Mouse (Mus musculus) adrenal gland (tissue): Measurements from ENCODE around the gene Ccdc71.

Source experiments
- intact Hi-C: fragments of 180-260 bp; cut with DNase I; formaldehyde crosslinking; loops from one replicate; pipeline ENCODE4 v1.15.1; 2025

The Ccdc71 gene

DNA sequence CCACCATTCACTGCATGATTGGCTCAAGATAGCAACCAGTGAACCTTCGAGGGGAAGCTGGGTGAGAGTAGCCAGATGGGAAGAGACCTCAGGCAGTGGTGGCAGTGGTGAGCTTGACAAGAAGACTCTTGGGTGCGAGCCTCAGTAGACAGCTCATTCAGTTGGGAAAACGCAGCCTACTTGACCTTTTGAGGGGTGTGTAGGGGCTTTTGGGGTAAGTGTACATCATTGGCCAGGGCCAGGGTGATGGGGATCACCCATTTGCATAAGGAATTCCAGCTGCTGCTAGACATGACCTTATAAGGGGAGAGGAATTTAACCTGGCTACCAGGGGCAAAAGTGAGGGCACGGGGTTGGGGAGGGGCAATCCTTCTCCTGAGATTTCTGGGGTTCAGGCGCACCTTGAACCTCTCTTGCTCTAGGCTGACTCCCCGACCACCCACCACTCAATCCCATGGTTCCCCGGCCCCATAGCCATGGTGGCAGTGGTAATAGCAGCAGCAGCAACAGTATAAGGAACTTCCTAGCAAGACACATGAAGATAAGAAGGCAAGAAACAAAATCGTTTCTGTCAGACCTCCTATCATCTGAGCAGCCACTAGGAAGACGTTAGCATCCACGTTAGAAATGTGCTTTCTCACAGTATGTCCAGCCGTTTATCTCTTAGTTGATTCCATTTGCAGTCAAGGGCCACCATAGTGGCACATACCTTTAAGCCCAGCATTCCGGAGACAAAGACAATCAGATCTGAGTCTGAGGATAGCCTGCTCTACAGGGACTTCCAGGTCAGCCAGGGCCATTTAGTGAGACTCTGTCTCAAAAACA, 4.4 kb upstream of the Ccdc71 start:
- intact Hi-C loops, result no loop called here

DNA sequence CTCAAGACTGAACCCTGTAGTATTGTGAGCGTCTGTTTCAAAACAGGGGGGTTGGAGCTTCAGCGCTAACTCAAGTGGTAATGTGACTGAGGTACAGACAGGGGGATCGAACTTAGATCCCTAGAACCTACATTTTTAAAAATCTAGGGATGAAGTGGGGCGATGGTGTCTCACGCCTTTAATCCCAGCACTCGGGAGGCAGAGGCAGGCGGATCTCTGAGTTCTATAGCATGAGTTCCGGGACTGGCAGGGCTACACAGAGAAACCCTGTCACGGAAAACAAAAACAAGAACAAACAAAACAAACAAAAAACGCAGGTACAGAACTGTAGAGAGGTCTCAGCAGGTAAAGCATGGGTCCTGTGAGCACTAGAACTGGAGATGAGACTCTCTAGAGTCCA, 3.4 kb upstream of the Ccdc71 start:
- intact Hi-C loops, result no loop called here

DNA sequence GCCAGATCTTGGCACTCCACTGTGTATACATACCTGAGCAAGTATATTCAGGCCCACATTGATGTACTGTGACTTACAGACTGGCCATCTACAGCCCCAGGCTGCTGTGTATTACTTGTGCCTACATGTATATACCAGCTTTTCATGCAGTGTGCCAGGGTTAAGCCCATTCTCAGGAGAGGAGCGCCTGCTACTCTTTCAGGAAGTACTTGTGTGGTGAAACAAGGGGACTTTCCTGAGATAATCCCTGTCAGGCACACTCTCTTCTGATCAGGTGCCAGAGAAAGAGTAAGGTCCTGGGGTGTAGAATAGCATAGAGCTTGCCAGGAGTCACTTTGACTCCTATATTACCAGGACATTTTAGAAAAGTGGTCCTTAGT, 398 bp upstream of the Ccdc71 start:
- intact Hi-C loops, result no loop called here

DNA sequence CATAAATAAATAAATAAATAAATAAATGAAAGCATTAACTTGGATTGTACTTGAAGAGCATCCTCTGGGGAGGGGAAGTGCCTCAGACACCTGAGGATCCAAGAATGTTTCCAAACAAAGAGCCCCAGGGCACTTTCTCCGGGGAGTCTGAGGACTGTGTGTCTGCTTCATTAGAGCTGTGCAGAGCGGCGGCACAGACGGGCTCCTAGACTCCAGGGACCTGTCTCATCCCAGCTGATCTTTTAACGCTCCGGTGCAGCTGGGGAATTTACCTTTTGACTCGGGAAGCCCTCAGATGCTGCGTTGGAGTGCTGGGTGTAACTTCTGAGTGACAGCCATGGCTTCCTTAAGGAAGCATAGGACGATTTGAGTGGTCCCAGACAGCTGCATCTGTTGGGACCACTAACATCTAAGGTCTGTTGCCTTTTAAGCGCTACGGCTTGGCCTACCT, 879 bp downstream of the Ccdc71 start, which contains the start of gene Klhdc8b:
Klhdc8b (minus strand) TSS at position 401 of the 451 bp plus-strand sequence.
- intact Hi-C loops, result no loop called here

DNA sequence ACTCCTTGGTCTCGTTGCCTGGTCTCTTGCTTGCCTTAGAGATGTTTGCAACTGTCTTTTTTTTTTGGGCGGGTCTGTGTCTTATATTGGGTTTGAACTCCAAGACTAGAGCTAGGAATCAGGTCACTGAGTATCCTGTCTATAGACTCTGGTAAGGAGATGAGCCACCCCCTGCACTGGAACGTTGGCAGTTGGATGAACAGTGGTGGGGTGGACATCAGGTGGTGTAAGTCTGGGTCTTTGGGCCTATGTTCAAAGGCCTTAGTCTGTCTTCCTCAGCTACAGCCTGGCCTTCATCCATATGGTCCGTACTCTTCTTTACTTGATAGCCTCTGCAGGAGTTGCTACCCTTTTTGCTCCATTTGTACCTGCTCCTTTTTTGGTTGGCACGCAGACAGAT, 1.3 kb downstream of the Ccdc71 start:
- intact Hi-C loops, result no loop called here

DNA sequence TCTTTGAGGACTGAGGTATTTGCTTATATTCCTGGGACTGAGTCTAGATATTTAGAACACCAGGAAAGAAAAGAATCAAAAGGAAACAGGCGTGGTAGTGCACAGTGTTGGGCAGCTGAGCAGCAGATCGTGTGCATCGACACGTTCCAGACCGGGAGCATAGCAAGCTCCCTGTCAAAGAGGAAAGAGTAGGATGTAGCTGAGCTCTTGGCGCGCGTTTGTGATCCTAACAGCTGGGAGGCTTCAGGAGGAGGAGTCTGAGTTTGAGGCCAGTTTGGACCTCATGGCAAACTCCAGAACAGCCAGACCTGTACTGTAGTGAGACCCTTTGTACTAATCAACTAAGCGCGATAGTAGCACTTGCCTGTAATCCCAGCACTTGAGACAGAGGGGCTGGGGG, 1.9 kb downstream of the Ccdc71 start:
- intact Hi-C loops, result no loop called here

DNA sequence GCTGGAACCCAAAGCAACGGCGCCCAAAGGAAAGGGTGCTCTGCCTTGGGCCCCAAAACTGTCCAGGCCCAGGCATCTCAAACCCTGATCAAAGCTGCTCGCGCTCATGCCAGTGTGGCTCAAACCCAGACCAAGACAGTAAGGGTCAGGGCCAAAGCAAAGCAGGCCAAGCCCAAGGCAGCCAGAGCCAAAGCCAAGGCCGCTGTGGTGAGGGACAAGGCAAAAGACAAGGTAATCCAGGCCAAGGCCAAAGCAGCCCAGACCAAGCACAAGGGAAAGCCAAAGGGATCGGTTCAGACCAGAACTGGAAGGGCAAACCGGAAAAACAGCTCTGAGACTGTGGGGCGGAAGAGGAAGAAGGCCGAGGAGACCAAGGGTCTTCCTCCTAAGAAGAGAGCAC, 3.4 kb downstream of the Ccdc71 start:
- intact Hi-C loops, result no loop called here

DNA sequence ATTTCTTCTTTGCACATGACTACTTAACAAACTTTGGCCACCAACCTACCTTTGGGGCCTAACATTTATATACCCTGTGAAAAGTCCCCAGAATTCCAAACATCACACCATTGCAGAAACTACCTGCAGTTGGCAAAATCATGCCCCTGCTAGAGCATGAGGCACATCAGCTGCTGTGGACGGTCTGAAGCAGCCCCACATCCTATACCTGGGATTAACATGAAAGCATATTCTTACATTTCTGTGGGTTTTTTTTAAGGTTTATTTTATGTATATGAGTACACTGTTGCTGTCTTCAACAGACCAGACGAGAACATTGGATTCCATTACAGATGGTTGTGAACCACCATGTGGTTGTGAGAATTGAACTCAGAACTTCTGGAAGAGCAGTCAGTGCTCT, 5.9 kb downstream of the Ccdc71 start:
- intact Hi-C loops, result no loop called here

DNA sequence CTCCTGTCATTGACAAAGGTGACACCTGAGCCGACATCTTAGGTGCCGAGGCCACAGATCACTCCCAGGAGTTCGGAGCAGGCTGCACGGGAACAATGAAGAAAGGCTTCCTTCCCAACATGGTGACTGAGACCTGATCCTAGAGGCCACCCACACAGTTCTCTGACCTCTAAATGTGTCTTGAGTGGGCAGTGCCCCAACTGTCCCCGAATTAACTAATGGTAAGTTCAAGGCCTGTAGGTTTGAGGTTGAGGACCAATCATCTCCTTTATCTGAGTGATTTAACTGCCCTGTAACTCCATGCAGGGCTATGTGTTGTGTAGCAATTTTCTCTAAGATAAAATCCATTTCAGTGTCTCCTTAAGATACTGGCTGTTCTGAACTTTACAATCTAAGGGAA, 9.1 kb downstream of the Ccdc71 start:
- intact Hi-C loops, result no loop called here

DNA sequence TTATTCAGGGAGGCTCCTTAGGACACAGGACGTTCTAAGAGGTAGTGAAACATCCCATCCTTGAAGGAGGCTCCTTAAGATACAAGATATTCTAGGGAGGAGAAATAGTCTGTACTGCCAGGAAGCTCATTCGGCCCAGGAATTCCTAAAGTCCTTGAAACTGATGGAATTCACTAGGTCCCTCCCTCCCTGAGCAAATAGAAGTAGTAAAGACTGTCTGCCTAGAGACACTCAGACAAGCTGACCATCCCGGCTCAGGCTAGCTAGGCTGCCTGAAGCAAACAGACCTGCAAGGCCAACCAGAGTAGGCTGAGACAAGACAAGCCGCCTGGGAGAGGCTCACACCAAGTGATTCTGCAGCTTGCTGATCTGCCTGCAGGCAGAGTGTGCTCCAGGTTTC, 9.5 kb downstream of the Ccdc71 start:
- intact Hi-C loops, result no loop called here

DNA sequence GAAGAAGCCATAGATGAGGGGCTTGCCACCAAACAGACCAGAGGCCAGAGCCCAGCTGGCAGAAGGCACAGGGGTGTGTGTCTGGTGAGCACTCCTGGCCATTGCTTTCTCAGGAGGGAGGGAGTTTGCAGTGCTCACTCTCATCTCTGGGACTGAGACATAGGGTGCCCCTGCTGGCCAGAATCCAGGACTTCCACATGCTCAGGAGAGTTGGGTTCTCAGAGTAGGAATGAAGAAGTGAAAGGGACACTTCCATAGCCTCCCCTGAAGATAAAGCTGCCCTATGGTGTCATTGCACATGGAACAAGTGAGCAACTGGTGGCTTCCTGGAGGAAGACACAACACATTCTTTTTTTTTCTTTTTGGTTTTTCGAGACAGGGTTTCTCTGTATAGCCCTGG, 14.2 kb downstream of the Ccdc71 start:
- intact Hi-C loops, result no loop called here

DNA sequence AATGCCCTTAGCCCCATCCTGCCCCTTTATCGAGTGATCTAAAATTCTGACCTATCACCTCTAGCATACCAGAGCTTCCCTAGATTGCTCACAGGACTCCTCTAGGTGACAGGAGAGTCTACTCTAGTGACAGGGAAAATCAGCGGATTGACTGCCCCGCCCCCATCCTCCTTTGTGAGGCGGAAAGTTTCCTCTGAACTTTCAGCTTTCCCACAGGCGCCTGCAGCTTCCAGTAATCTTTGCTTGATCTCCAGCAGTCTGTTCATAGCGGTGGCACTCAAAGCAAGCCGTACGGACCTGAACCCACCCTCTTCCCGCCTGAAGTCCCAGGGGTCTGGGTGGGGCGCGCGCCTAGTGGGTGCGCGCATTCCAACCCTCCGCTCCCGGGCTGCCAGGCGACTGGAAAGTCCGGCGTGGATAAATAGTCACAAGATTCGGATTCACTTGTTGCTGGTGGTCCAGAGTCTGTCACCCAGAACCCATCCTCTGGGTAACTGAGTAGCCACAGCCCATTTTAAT, 18.4 kb downstream of the Ccdc71 start:
- intact Hi-C loops, result no loop called here

DNA sequence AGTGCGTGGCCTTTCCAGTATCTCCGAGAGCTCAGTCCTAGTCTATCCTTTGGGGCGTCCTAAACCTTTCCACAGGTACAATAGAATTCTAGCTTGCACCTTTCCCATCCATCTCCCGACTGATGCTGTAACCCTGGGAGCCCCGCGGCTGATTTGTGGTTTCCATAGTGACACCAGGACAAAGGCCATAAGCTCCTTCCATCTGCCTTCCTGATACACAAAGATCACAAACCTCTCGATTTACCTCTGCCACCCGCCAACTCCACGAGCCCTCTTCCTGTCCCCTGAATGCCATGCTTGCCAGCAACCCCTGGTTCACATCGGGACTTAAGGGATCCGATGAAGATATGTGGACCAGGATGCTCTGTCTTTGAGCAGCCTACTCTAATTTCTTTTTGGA, 18.9 kb downstream of the Ccdc71 start:
- intact Hi-C loops, result no loop called here

DNA sequence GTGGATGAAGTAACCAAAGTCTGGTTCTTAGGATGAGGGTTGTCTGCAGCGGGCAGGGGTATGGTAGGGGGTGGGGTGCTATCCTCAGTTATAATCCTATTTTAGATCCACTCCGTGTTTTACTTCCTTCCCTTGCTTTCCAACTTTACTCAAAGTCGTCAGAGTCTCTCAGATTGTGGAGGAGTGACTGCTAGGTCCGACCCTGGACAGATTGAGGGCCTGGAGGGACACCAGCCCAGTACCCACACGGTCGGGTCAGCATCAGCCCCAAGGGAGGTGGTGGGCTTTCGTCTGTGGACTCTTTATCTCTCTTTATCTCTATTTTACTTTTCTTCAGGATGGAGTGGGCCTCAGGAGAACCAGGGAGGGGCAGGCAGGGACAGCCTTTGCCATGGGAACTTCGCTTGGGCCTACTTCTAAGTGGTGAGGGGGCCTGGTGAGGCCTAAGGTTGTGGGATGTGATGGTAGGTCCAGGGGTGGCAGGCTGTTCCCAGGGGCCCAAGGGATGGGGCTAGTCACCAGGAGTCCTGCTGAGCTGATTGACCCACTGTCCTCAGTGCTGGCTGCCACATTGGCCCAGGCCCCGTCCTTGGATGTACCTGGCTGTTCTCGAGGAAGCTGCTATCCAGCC, 19.5 kb downstream of the Ccdc71 start, which contains the start of gene Lamb2:
Lamb2 (plus strand) TSS at position 16 of the 631 bp plus-strand sequence.
- intact Hi-C loops, result no loop called here

DNA sequence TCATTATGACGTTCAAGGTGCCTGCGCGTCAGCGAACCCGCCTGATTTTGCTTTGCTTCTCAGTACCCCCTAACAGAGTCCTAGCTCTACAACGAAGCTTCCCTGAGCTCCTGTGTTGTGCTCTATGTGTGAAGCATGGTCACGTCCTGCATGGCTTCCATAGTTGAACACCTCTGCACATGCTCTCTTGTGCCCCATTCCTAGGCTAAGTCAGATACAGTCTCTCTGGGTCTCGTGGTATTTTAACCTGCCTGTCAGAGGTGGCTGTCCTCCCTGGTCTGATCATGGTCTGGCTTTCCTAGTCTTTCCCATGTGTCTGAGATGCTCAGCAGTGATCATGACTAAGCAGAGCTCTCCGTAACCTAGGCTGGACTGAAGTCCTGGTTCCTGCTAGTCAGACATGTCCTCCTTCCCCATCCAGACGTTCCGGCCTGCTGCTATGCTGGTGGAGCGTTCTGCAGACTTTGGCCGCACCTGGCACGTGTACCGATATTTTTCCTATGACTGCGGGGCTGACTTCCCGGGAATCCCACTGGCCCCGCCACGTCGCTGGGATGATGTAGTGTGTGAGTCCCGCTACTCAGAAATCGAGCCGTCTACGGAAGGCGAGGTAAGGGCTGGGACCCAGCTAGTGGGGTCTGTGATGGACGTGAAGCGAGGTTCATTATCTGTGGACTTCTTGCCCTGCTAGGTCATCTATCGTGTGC, 20.6 kb downstream of the Ccdc71 start:
- intact Hi-C loops, result no loop called here

DNA sequence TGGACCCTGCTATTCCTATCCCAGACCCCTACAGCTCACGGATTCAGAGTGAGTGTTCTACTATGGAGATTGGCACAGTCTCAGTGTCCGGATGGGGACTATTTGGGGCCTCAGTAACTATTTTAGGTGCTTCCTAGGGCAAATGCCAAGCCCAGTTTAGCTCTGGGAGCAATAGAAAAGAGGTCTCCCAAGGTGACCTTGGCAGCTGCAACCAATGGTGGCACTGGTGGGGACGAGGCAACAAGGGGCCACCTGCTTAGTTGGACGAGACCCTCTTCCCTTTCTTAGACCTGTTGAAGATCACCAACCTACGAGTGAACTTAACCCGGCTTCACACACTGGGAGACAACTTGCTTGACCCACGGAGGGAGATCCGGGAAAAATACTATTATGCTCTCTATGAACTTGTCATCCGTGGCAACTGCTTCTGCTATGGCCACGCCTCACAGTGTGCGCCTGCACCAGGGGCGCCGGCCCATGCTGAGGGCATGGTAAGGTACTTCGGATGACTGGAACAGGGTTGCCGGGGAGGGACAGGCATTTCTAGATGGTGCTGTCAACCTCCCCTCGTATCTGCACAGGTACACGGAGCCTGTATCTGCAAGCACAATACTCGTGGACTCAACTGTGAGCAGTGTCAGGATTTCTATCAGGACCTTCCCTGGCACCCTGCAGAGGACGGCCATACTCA, 21.3 kb downstream of the Ccdc71 start:
- intact Hi-C loops, result no loop called here

DNA sequence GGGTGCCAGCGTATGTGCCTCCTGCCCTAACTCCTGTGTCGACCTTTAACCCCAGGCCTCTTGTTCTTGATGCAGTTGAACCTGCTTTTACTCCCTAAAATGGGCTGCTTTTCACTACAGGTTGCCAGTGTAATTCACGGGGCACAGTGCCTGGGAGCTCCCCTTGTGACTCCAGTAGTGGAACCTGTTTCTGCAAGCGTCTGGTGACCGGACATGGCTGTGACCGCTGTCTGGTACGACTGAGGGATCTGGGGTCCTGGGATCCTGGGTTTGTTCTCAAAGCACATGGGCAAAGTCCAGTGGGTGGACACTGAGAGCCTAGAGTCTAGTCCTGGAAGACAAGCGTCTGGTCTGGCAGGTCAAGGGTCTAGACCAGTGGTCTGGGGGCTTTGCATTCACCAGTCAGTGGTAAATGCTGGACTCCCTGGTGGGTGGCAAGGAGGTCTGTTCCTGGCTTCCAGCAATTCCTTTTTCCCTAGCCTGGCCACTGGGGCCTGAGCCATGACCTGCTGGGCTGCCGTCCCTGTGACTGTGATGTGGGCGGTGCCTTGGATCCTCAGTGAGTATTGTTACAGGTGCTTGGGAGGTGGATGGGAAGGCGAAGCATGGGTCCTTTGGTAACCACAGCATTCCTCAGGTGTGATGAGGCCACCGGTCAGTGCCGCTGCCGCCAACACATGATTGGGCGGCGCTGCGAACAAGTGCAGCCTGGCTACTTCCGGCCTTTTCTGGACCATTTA, 22.9 kb downstream of the Ccdc71 start:
- intact Hi-C loops, result no loop called here

DNA sequence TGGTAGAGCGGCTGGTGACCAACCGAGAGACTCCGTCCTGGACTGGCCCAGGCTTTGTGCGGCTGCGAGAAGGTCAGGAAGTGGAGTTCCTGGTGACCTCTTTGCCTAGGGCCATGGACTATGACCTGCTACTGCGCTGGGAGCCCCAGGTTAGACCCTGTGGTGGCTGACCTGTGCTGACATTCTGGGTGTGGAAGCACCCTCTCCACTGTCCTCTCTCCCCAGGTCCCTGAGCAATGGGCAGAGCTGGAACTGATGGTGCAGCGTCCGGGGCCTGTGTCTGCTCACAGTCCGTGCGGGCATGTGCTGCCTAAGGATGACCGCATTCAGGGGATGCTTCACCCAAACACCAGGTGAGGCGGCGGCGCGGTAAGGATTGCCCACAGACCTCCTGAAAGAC, 23.7 kb downstream of the Ccdc71 start:
- intact Hi-C loops, result no loop called here

DNA sequence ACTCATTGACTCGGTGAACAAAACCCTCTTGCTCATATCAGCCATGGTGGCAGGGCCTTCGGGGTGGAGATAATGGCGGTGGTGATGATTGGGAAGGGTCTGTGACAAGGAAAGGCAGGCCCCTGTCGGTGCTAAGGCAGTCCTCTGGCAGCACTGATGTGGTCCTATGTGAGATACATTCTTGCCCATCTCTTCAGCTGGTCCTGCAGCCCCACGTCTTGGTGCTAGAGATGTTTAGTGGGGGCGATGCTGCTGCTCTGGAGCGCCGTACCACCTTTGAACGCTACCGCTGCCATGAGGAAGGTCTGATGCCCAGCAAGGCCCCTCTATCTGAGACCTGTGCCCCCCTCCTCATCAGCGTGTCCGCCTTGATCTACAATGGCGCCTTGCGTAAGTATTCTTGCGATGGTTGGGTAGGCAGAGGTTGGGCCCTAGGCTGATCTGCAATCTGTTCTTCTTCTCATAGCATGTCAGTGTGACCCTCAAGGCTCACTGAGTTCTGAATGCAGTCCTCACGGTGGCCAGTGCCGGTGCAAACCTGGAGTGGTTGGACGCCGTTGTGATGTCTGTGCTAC, 25.1 kb downstream of the Ccdc71 start:
- intact Hi-C loops, result no loop called here

DNA sequence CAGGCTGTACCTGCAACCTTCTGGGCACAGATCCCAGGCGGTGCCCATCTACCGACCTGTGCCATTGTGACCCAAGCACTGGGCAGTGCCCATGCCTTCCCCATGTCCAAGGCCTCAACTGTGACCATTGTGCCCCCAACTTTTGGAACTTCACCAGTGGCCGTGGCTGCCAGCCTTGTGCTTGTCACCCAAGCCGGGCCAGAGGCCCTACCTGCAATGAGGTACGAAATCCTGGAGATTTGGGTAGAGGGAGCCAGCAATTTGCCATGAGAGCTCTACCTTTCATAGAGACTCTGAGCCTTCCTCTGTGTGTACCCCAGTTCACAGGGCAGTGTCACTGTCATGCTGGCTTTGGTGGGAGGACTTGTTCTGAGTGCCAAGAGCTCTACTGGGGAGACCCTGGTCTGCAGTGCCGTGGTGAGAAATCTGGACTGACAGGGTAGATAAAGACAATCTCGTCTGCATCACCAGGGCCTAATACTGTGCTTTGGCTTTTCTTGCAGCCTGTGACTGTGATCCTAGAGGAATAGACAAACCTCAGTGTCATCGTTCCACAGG, 26.7 kb downstream of the Ccdc71 start:
- intact Hi-C loops, result no loop called here
